Mouse (Mus musculus): ENCODE data around the gene Gm11627.
"Not testable (repeated sequence)": the region's sequence is repeated elsewhere in the genome, so short reads cannot be mapped to it uniquely, and the experiment has no call there.

Gene Gm11627

GRCm38 (mm10) chr11:102579165-102580033 lies at the start of gene Gm11627:
Gm11627 (minus strand) TSS chr11:102579461.
- ATAC-seq (ENCODE audit: insufficient number of reproducible peaks, low FRiP score, low TSS enrichment) = no peak

- ATAC-seq (ENCODE audit: insufficient number of reproducible peaks, low FRiP score, low TSS enrichment) = no peak
Observed at GRCm38 (mm10) chr11:102628529-102628928, 49.3 kb upstream of the Gm11627 start.

- no peak for ATAC-seq (ENCODE audit: insufficient number of reproducible peaks, low FRiP score, low TSS enrichment)
Observed at GRCm38 (mm10) chr11:102627171-102627931, 48.1 kb upstream of the Gm11627 start.

- no peak for ATAC-seq (ENCODE audit: insufficient number of reproducible peaks, low FRiP score, low TSS enrichment)
Observed at GRCm38 (mm10) chr11:102624888-102625407, 45.7 kb upstream of the Gm11627 start.

- ATAC-seq (ENCODE audit: insufficient number of reproducible peaks, low FRiP score, low TSS enrichment) = no peak
Observed at GRCm38 (mm10) chr11:102623876-102624789, 44.9 kb upstream of the Gm11627 start.

- no peak for ATAC-seq (ENCODE audit: insufficient number of reproducible peaks, low FRiP score, low TSS enrichment)
Observed at GRCm38 (mm10) chr11:102619449-102619848, 40.2 kb upstream of the Gm11627 start.

- ATAC-seq (ENCODE audit: insufficient number of reproducible peaks, low FRiP score, low TSS enrichment) = no peak
Observed at GRCm38 (mm10) chr11:102611317-102611705, 32.0 kb upstream of the Gm11627 start.

GRCm38 (mm10) chr11:102610675-102611316 lies 31.5 kb upstream of the Gm11627 start:
- ATAC-seq (ENCODE audit: insufficient number of reproducible peaks, low FRiP score, low TSS enrichment) = no peak

- no peak for ATAC-seq (ENCODE audit: insufficient number of reproducible peaks, low FRiP score, low TSS enrichment)
Observed at GRCm38 (mm10) chr11:102610260-102610659, 31.0 kb upstream of the Gm11627 start.

GRCm38 (mm10) chr11:102609483-102609882 lies 30.2 kb upstream of the Gm11627 start:
- ATAC-seq (ENCODE audit: insufficient number of reproducible peaks, low FRiP score, low TSS enrichment) = no peak

GRCm38 (mm10) chr11:102608691-102609090 lies 29.4 kb upstream of the Gm11627 start:
- ATAC-seq (ENCODE audit: insufficient number of reproducible peaks, low FRiP score, low TSS enrichment) = no peak

- no peak for ATAC-seq (ENCODE audit: insufficient number of reproducible peaks, low FRiP score, low TSS enrichment)
Observed at GRCm38 (mm10) chr11:102607686-102608548, 28.7 kb upstream of the Gm11627 start.

- not testable (repeated sequence) for ATAC-seq (ENCODE audit: insufficient number of reproducible peaks, low FRiP score, low TSS enrichment)
Observed at GRCm38 (mm10) chr11:102607201-102607600, 27.9 kb upstream of the Gm11627 start.

GRCm38 (mm10) chr11:102606751-102607171 lies 27.5 kb upstream of the Gm11627 start:
- ATAC-seq (ENCODE audit: insufficient number of reproducible peaks, low FRiP score, low TSS enrichment) = no peak

- no peak for ATAC-seq (ENCODE audit: insufficient number of reproducible peaks, low FRiP score, low TSS enrichment)
Observed at GRCm38 (mm10) chr11:102605553-102606416, 26.5 kb upstream of the Gm11627 start.

GRCm38 (mm10) chr11:102604777-102605552 lies 25.7 kb upstream of the Gm11627 start:
- ATAC-seq (ENCODE audit: insufficient number of reproducible peaks, low FRiP score, low TSS enrichment) = no peak

GRCm38 (mm10) chr11:102604010-102604584 lies 24.8 kb upstream of the Gm11627 start, which contains the start of gene Fzd2:
Fzd2 (plus strand) TSS chr11:102604396.
- ATAC-seq (ENCODE audit: insufficient number of reproducible peaks, low FRiP score, low TSS enrichment) = no peak; the same call in 1 of the 2 replicates
